Mouse (Mus musculus): ENCODE results near the gene Mas1. TPM values are rescaled to one million over a fixed set of nuclear protein-coding genes. Genes with fewer than 3 reads are reported as not detected.

Gene Mas1
- polyA plus RNA-seq, 2 experiments: 1.7 to 2.1 TPM

- WGBS: 93% methylated on average over 1 of the region's 1 CpGs
- H3K27me3 ChIP-seq (ENCODE audit: control insufficient read depth, insufficient read depth, low read length): no peaks in the 10 kb centered on the region
- peaks cover 4% of the 10 kb centered on the region; the same call in 1 of the 2 replicates for H3K4me1 ChIP-seq (ENCODE audit: control insufficient read depth, insufficient read depth, low read length)
- H3K9me3 ChIP-seq (ENCODE audit: control insufficient read depth, low read length): 0 out of 2 replicates have a peak, but pooled peaks cover 4% of the 10 kb centered on the region
- H3K27ac ChIP-seq (replicated peaks; ENCODE audit: low read depth, low read length): no peak overlapping the region
- no peak for TF ChIP-seq POLR2A (IDR thresholded peaks at IDR 0.05; ENCODE audit: borderline replicate concordance, extremely low read depth, insufficient read depth, insufficient read length)
- H3K9ac ChIP-seq (ENCODE audit: low read depth, low read length, severe bottlenecking): no peak overlapping the region
- H3K36me3 ChIP-seq (ENCODE audit: control insufficient read depth, insufficient read depth, low read length): peaks cover 23% of the 10 kb centered on the region
- no peak overlapping the region for H3K4me3 ChIP-seq (replicated peaks; ENCODE audit: low read length)
- no peak for ATAC-seq (ENCODE audit: low FRiP score, low read depth)
- no peak overlapping the region for H3K4me2 ChIP-seq (replicated peaks; ENCODE audit: low read depth, low read length, severe bottlenecking)
- no peak for DNase-seq (ENCODE audit: low spot score)
Measured at GRCm38 (mm10) chr17:12810973-12811303, 57.0 kb downstream of the Mas1 start.

DNA sequence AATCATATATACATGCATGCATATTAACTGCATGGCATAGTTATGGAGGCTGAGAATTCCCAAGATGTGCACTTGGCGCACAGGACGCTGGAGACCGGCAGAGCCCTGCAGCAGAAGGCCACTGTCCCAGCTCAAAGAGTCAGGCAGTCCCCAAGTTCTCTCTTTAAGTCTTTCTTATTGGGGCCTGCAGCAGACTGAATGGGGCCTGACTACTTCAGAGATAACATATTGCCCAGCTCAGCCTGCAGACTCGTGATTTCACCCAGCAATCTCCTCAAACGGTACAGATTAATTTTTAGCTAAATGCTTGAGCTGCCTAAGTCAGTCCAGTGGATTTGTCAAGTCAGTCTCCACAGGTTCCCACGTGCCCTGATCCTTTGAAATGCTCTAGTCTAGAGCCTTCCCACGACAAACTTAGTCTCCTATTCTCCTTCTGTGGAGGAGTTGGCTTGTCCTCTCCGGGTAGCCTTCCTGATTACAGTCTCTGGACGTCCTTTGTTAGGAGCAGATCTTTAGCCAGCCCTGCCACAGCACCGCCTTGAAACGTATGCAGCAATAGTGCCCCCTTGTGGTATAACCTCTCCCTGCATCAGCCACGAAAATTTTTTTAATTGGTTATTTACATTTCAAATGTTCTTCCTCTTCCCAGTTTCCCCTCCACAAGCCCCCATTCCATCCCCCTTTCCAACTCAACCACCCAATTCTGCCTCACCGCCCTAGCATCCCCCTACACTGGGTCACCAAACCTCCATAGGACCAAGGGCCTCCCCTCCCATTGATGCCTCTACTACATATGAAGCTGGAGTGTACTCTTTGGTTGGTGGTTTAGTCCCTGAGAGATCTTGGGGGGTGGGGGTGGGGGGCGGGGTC lies 57.6 kb downstream of the Mas1 start:
- Histone ChIP-seq H3K27me3 (ENCODE audit: control insufficient read depth, insufficient read depth, low read length) (no peaks in the 10 kb centered on the region), H3K4me3 (replicated peaks; ENCODE audit: low read length) (no peak overlapping the region), H3K36me3 (ENCODE audit: control insufficient read depth, insufficient read depth, low read length) (peaks cover 17% of the 10 kb centered on the region), H3K9ac (ENCODE audit: low read depth, low read length, severe bottlenecking) (peak overlapping the region; percentile 0; the same call in 1 of the 2 replicates), H3K27ac (replicated peaks; ENCODE audit: low read depth, low read length) (peak overlapping the region; percentile 59), H3K4me1 (ENCODE audit: control insufficient read depth, insufficient read depth, low read length) (peaks cover 4% of the 10 kb centered on the region; the same call in 1 of the 2 replicates), H3K9me3 (ENCODE audit: control insufficient read depth, low read length) (0 out of 2 replicates have a peak, but pooled peaks cover 4% of the 10 kb centered on the region), H3K4me2 (replicated peaks; ENCODE audit: low read depth, low read length, severe bottlenecking) (no peak overlapping the region)
- peak; percentile 85 for DNase-seq (ENCODE audit: low spot score)
- no peak for TF ChIP-seq POLR2A (IDR thresholded peaks at IDR 0.05; ENCODE audit: borderline replicate concordance, extremely low read depth, insufficient read depth, insufficient read length)
- peak; percentile 84 for ATAC-seq (ENCODE audit: low FRiP score, low read depth)
- WGBS: 25% methylated on average over 14 of the region's 14 CpGs

GRCm38 (mm10) chr17:12808851-12809250 lies 59.1 kb downstream of the Mas1 start:
- DNase-seq (ENCODE audit: low spot score): no peak
- Histone ChIP-seq H3K9ac (ENCODE audit: low read depth, low read length, severe bottlenecking) (no peak overlapping the region), H3K36me3 (ENCODE audit: control insufficient read depth, insufficient read depth, low read length) (peaks cover 5% of the 10 kb centered on the region; the same call in 1 of the 2 replicates), H3K4me1 (ENCODE audit: control insufficient read depth, insufficient read depth, low read length) (peaks cover 4% of the 10 kb centered on the region; the same call in 1 of the 2 replicates), H3K4me3 (replicated peaks; ENCODE audit: low read length) (no peak overlapping the region), H3K4me2 (replicated peaks; ENCODE audit: low read depth, low read length, severe bottlenecking) (no peak overlapping the region), H3K9me3 (ENCODE audit: control insufficient read depth, low read length) (0 out of 2 replicates have a peak, but pooled peaks cover 4% of the 10 kb centered on the region), H3K27me3 (ENCODE audit: control insufficient read depth, insufficient read depth, low read length) (no peaks in the 10 kb centered on the region), H3K27ac (replicated peaks; ENCODE audit: low read depth, low read length) (no peak overlapping the region)
- no peak for ATAC-seq (ENCODE audit: low FRiP score, low read depth)
- TF ChIP-seq POLR2A (IDR thresholded peaks at IDR 0.05; ENCODE audit: borderline replicate concordance, extremely low read depth, insufficient read depth, insufficient read length): no peak
- WGBS: 94% methylated on average over 6 of the region's 6 CpGs

GRCm38 (mm10) chr17:12804584-12805445 lies 63.1 kb downstream of the Mas1 start:
- Histone ChIP-seq H3K27ac (replicated peaks; ENCODE audit: low read depth, low read length) (no peak overlapping the region), H3K9ac (ENCODE audit: low read depth, low read length, severe bottlenecking) (no peak overlapping the region), H3K4me2 (replicated peaks; ENCODE audit: low read depth, low read length, severe bottlenecking) (no peak overlapping the region), H3K4me1 (ENCODE audit: control insufficient read depth, insufficient read depth, low read length) (peaks cover 3% of the 10 kb centered on the region; the same call in 1 of the 2 replicates), H3K9me3 (ENCODE audit: control insufficient read depth, low read length) (no peaks in the 10 kb centered on the region), H3K36me3 (ENCODE audit: control insufficient read depth, insufficient read depth, low read length) (no peaks in the 10 kb centered on the region), H3K4me3 (replicated peaks; ENCODE audit: low read length) (no peak overlapping the region), H3K27me3 (ENCODE audit: control insufficient read depth, insufficient read depth, low read length) (no peaks in the 10 kb centered on the region)
- TF ChIP-seq POLR2A (IDR thresholded peaks at IDR 0.05; ENCODE audit: borderline replicate concordance, extremely low read depth, insufficient read depth, insufficient read length): no peak
- no peak for ATAC-seq (ENCODE audit: low FRiP score, low read depth)
- no peak for DNase-seq (ENCODE audit: low spot score)

DNA sequence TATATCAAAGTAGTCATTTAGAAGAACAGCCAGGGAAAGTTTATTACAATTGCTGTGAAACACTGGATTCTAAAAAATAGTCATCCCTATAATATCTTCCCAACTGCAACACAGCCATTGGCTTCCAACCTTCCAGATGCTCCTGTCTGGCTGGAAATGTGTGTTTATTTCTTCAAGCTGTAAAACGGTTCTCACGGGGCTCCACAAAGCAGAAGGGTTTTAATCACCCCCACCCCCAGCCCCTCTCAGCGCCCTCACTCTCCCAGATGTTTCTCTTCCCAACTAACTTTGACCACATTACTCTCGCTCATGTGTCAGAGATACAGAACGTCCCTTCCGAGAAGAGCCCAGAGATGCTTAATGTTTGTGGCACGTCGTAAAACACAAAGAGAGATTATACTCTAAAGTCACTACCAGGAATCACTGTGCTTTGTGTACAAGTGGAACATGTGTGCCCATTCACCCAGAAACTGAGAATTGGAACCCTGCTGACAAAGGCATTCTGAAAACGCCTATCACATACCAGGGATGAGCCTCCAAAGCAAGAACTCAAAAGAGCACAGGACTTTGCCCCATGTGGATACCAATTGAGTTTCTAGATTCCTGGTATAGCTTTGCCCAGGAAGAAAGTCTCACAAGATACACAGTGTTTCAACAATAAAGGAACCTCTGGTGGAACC lies 65.9 kb downstream of the Mas1 start:
- DNase-seq (ENCODE audit: low spot score) (peak; percentile 72), ATAC-seq (ENCODE audit: low FRiP score, low read depth) (peak; percentile 81)
- no peaks in the 10 kb centered on the region for H3K27me3 ChIP-seq (ENCODE audit: control insufficient read depth, insufficient read depth, low read length)
- H3K36me3 ChIP-seq (ENCODE audit: control insufficient read depth, insufficient read depth, low read length): 0 out of 2 replicates have a peak, but pooled peaks cover 3% of the 10 kb centered on the region
- WGBS: 26% methylated on average over 9 of the region's 9 CpGs
- H3K27ac ChIP-seq (replicated peaks; ENCODE audit: low read depth, low read length): no peak overlapping the region
- peaks cover 6% of the 10 kb centered on the region for H3K4me1 ChIP-seq (ENCODE audit: control insufficient read depth, insufficient read depth, low read length)
- H3K9me3 ChIP-seq (ENCODE audit: control insufficient read depth, low read length): no peaks in the 10 kb centered on the region
- no peak overlapping the region for H3K9ac ChIP-seq (ENCODE audit: low read depth, low read length, severe bottlenecking)
- no peak overlapping the region for H3K4me2 ChIP-seq (replicated peaks; ENCODE audit: low read depth, low read length, severe bottlenecking)
- no peak for TF ChIP-seq POLR2A (IDR thresholded peaks at IDR 0.05; ENCODE audit: borderline replicate concordance, extremely low read depth, insufficient read depth, insufficient read length)
- no peak overlapping the region for H3K4me3 ChIP-seq (replicated peaks; ENCODE audit: low read length)

Data from limb, embryonic 14.5 days (tissue).